Mouse (Mus musculus): ENCODE measurements around the gene Adad1.

Adad1 gene

GRCm38 (mm10) chr3:37063406-37063805, at the start of gene Adad1:
Adad1 (plus strand) TSS chr3:37063527.
- no peak for DNase-seq

GRCm38 (mm10) chr3:37037979-37038378, 25.3 kb upstream of the Adad1 start:
- DNase-seq, result no peak

DNA sequence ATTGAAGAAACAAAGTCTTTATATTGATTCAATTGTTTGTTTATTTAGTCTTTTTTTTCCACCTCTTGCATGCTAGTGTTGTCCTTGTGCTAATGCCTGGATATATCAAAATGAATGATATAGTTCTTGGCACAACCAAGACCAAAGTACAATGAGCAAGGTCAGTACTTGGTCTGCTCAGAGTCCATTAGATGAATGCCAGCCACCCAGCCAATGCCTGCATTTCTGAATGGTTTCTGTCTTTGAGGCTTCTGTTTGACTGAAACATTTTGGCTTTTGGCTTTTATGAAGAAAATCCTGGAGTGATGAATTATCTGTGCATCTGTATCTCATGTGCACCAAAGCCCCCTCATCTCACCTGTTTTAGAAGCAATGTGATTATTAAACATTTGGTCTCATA, 23.5 kb upstream of the Adad1 start:
- DNase-seq, result no peak

DNA sequence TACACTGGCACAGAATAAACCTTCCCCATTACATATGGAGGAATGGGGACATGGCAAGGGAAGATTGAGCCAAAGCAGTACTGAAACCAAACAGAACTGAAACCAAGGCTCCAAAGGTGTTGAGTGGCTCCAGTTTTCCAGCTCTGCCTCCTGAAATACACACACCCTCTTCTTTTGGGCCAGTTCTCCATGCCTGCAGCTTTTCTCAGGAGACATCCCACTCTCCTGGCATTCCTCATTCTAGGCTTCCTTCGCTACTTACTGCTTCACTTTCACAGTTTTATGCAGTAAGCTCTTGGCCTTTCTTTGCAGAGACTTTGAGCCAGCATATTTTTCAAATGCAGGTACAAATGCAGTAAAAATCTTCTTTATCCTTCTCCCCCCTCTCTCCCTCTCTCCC, 11.8 kb upstream of the Adad1 start:
- no peak for DNase-seq

GRCm38 (mm10) chr3:37073211-37073610, 9.9 kb downstream of the Adad1 start:
- DNase-seq, result peak; percentile 65

DNA sequence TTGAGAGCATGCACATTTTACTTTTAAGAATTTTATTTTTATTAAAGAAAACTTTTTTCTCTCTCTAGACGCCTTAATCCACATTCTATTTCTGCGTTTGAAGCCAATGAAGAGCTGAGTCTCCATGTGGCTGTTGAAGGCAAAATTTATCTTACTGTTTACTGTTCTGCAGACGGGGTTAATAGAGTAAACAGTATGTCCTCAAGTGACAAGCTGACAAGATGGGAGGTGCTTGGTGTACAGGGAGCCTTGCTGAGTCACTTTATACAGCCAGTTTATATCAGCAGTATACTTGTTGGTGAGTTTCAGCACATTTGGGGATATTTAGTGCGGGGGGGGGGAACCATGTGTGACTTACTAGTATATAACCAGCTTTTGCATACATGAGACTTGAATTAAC, 21.5 kb downstream of the Adad1 start:
- DNase-seq, result no peak

DNA sequence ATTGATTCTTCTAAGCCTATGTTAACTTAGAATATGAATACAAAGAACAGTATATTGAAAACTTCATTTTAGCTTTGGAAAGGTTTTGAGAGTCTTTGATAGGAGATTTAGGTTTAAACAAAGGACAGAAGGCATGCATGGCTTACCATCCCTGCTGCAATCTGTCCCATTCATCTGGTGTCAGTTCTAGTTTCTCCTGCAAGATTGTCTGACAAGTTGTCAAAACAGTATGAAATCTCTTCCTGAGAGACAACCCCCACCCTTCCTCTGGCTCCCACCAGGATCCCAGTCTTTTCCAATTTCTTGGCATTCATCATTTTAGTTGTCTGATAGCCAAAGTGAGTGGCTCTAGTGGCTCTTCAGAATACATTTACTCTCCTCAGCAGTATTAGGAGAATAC, 27.4 kb downstream of the Adad1 start:
- peak; percentile 47 for DNase-seq

GRCm38 (mm10) chr3:37125655-37126054, 62.3 kb downstream of the Adad1 start, which contains the start of gene Il2:
Il2 (minus strand) TSS chr3:37125959.
- no peak for DNase-seq

DNA sequence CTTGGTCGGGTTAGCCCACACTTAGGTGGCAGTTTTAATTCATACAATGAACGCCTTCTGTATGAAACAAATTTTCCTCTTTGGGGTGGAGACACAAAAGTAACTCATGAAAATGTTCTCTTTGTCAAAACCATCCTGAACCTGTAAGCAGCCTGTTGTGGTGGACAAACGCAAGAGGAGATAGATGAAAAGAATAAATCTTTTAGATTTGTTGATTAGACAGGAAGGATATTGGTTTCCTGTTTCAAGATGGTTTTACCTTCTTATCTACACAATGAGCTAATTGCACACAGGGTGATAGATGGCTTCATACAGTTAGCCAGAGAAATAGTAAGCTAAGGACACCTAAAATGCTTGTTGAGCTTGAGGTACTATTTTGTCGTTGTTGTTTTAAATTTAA, 62.8 kb downstream of the Adad1 start:
- no peak for DNase-seq

GRCm38 (mm10) chr3:37128269-37128668, 64.9 kb downstream of the Adad1 start:
- DNase-seq, result no peak

GRCm38 (mm10) chr3:37129063-37129462, 65.7 kb downstream of the Adad1 start:
- DNase-seq, result no peak

GRCm38 (mm10) chr3:37137231-37137630, 73.9 kb downstream of the Adad1 start:
- no peak for DNase-seq

GRCm38 (mm10) chr3:37139192-37139591, 75.9 kb downstream of the Adad1 start:
- no peak for DNase-seq

- no peak for DNase-seq
Observed at GRCm38 (mm10) chr3:37140168-37140906, 77.0 kb downstream of the Adad1 start.

DNA sequence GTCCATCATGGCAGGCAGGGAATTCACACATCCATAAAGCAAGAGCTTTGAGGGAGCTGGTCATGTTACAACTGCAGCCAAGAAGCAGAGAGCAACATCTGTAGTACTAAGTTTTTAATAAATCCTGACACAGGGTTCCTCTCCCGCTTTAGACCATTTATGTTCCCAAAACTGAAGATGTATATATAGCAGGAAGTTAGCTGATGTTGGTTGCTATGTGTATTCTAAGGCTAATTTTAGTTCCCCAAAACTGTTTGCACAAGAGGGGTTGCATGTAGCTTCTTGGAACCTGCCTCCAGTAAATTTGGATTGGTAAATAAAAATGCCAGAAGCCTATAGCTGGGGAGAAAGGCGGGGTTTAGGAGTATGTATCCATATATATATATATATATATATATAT, 78.5 kb downstream of the Adad1 start:
- DNase-seq, result no peak

DNA sequence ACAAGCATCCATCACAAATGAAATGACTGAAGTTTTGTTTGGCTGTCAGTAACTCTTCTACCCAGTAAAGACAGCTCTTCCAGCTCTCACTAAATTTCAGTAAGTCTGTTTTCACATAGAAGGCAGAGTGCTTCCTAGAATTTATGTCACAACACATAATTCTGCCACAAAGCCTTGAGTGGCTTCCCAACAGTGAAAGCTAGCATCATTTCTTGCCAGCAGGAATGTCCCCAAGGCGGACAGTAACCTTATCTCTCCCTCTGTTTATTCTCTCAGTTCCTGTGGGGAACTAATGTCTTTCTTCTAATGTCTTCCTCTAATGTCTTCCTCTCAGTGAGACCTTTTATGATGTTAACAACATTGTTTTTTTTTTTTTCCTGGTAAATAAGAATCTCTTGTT, 81.7 kb downstream of the Adad1 start:
- no peak for DNase-seq

DNA sequence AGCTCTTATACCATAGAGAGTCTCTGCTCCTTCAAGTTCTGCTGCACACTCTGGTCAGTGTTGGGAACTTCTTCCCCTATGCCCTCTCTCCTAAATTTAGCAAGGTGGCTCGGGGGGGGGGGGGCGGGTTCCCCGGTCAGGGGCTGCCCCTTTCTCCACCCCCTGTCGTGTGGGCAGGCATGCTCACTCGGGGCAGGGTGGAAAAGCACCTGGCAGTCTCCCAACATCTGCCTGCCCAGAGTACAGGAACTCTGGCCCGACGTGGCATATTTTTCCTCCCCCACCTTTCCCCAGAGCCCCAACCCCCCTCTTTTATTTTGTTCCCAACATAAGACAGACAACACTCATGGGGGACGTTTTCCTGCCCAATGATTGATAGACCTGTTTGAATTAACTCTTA, 83.1 kb downstream of the Adad1 start:
- no peak for DNase-seq

GRCm38 (mm10) chr3:37146810-37147209, 83.5 kb downstream of the Adad1 start:
- DNase-seq, result no peak

- no peak for DNase-seq
Observed at GRCm38 (mm10) chr3:37152274-37152673, 88.9 kb downstream of the Adad1 start.

DNA sequence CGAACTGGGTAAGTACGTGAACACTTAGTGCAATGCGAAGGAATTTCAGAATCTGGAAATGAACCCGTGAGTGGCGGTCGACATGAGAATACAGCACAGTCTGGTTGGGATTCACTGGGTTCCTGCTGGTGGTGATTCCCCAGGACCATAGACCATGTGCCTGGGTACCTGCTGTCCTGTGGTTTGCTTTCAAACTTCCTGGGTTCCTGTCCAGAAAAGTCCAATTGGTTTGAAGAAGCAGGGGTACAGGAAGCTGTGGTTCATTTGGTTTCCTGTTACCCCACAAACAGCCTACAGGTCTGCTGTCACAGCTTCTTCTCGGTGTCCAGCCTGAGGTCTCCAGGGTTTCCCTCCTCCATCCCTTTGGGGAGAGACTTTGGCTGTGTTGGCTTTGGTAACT, 89.7 kb downstream of the Adad1 start:
- no peak for DNase-seq

DNA sequence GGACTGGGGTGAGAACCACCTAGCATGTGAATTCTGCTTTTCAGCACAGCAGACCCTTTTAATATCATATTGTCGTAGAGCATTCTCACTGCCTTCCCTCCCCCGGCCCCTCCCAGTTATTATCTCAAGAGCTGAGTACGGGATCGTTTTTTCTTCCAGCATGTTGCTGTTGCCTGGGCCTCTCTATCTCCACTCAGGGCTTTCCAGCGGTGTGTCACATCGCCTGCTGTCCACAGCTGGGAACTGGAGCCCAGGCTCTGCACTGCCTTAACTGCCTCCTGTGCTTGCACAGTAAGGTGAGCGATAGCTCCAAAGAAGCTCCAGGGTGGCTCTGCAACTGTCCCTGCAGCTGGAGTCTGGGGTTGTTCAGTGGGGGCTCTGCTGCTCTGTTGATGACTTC, 91.1 kb downstream of the Adad1 start:
- DNase-seq, result no peak

DNA sequence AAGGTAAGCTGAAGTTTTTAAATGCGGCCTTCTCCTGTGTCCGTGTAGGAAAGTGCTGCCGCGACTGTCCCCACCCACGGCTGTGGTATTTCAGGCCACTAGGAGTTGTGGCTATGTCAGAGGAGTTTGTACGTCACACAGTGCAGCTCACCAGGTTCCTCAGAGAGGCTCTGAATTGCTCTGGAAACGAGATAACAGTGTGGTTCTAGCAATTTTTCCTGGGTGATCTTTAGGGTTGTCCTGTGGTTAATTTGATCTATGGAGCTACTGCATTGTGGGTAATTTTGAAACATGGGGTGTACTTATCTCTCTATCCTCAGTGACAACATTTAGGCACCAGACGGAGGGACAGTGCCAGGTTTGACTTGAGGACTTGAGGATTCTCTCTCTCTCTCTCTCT, 93.8 kb downstream of the Adad1 start:
- DNase-seq, result no peak

DNA sequence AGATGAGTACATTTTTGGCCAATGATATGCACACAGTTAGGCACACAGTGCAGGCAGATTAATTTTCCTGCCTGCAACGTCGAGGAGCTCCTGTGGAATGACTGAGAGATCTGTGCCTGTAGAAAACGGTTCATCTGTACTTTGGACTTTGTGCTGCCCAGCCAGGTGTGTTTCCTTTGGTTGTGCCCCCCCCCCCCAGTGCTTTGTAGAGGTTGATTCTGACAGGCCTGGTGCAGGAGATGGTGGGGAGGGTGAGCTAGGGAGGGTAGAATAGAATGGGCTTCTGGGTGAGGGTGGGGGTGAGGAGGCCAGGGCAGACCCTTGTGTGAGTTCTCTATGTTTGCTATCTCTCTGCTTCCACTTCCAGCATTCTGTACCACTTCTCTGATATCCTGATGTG, 94.9 kb downstream of the Adad1 start:
- no peak for DNase-seq

DNA sequence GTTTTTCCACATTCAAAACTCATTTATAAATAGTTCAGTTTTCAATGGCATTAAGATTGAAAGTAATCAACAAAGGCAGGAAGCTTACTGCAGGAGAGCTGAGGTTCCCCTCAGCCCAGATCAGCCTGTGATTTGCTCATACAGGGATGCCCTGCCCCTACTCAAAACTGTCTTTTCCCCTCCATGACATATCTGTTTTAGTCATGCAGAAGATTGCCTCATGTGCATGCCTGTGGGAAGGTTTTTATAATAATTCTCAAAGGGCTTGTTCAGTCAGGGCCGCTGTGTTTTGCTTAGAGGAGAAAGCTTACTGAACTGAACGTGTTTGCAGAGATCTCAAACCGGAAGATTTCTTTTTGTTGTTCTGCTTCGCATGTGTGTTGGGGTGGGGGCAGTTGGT, 97.8 kb downstream of the Adad1 start:
- no peak for DNase-seq

- no peak for DNase-seq
Observed at GRCm38 (mm10) chr3:37169283-37169682, 106.0 kb downstream of the Adad1 start.

All from layer of hippocampus, adult 9-11 months (tissue).